Mouse (Mus musculus) CD4-positive naive resting alpha-beta T cell, adult 57 days (primary cell): ENCODE measurements around the gene Nmur1. TPM values are rescaled to one million over a fixed set of nuclear protein-coding genes. Genes with fewer than 3 reads are reported as not detected.

ENCODE experiments used
- total RNA-seq: library from RNA; stranded (reverse); gene quantifications from one replicate; pipeline ENCODE4 v1.2.4, GENCODE M21; 2023

Nmur1 gene
- total RNA-seq: not detected

GRCm38 (mm10) chr1:86426128-86426527, at the start of gene Nmur1, which contains the start of gene Tex44:
TSS of gene Nmur1 (minus strand) at chr1:86426228.
TSS of gene Tex44 (plus strand) at chr1:86426329.

GRCm38 (mm10) chr1:86358906-86359797, 66.9 kb downstream of the Nmur1 start, which contains the start of gene Ncl:
TSS of gene Ncl (minus strand) at chr1:86359400.

Other genes with a start within 250 kb of the Nmur1 start
- 0.56 TPM for gene B3gnt7, start 123.4 kb downstream of the Nmur1 start, total RNA-seq
- 539 TPM for gene Ncl, start 66.8 kb downstream of the Nmur1 start, total RNA-seq
- not detected for gene Tex44, start 101 bp upstream of the Nmur1 start, total RNA-seq
- 1,479 TPM for gene Ptma, start 100.5 kb upstream of the Nmur1 start, total RNA-seq
- gene Pde6d, start 156.4 kb upstream of the Nmur1 start, total RNA-seq: 12.8 TPM
- 11.4 TPM for gene Cops7b, start 156.7 kb upstream of the Nmur1 start, total RNA-seq
- not detected for gene Nppc, start 244.3 kb upstream of the Nmur1 start, total RNA-seq